25 mouse cellular contexts compared by ENCODE assay signal in genomic region chr5:35644082-35644481, GRCm38 (mm10). TPM values are rescaled to one million over a fixed set of nuclear protein-coding genes. Genes with fewer than 3 reads are reported as not detected.
DNase-seq lines count a peak whose midpoint lies in the region; ATAC-seq and TF ChIP-seq lines count a peak whose summit lies in the region.
"Had no signal": no experiment of that assay in that cellular context is flagged by ENCODE, and none has a peak within 500 bp of the region (broad histone marks: within the 10 kb centered on the region; RNA-seq: fewer than 3 reads in every experiment).

No protein-coding gene starts in this region.

- H3K36me3 ChIP-seq in heart, adult 2 months (ENCODE audit: control insufficient read depth, insufficient read depth, low read length) = no peaks in the 10 kb centered on the region
- no peaks in the 10 kb centered on the region for H3K36me3 ChIP-seq in heart, embryonic 12.5 days
- no peaks in the 10 kb centered on the region for H3K36me3 ChIP-seq in lung, postnatal 0 days (ENCODE audit: insufficient read depth, low read length)
- no peaks in the 10 kb centered on the region for H3K36me3 ChIP-seq in stomach, postnatal 0 days (ENCODE audit: control insufficient read depth, insufficient read depth, low read length)
- H3K36me3 ChIP-seq: embryonic facial prominence, embryonic 13.5 days; embryonic facial prominence, embryonic 15.5 days; forebrain, embryonic 10.5 days; forebrain, embryonic 12.5 days; forebrain, embryonic 15.5 days had no signal

- no peak for DNase-seq in gastrocnemius, adult 2 months
- no peak for DNase-seq in gastrocnemius, adult 18-20 months (ENCODE audit: low spot score)
- DNase-seq in heart, adult 2 months = no peak
- peak; percentile 33 for DNase-seq in lung, postnatal 0 days (ENCODE audit: low spot score)
- no peak for DNase-seq in lung, postnatal 4 days
- peak; percentile 37 for DNase-seq in stomach, postnatal 0 days (ENCODE audit: low spot score)
- no peak for DNase-seq in retina, embryonic 14.5 days (ENCODE audit: low spot score)
- DNase-seq: adrenal gland, adult 2 months; adrenal gland, postnatal 10 days; adrenal gland, postnatal 25 days; cerebellum, adult 11 months; cerebellum, adult 18-20 months; cerebellum, adult 8-10 months; cerebellum, postnatal 36 days; embryo, embryonic 11 days; forebrain, postnatal 0 days had no signal

- peaks cover 9% of the 10 kb centered on the region for H3K4me1 ChIP-seq in heart, adult 2 months (ENCODE audit: control insufficient read depth, insufficient read depth, low read length)
- peaks cover 35% of the 10 kb centered on the region for H3K4me1 ChIP-seq in heart, embryonic 12.5 days (replicated peaks)
- H3K4me1 ChIP-seq in lung, postnatal 0 days (ENCODE audit: insufficient read depth, low read depth, low read length) = peaks cover 13% of the 10 kb centered on the region; the same call in 1 of the 2 replicates
- peaks cover 5% of the 10 kb centered on the region; the same call in 1 of the 2 replicates for H3K4me1 ChIP-seq in stomach, postnatal 0 days (replicated peaks; ENCODE audit: control insufficient read depth, insufficient read depth)
- H3K4me1 ChIP-seq: embryonic facial prominence, embryonic 13.5 days; forebrain, embryonic 12.5 days; forebrain, embryonic 15.5 days had no signal

- peak; percentile 40; the same call in 1 of the 2 replicates for TF ChIP-seq POLR2A in heart, adult 2 months (IDR thresholded peaks at IDR 0.05; ENCODE audit: insufficient read depth, low read depth, low read length)

- H3K79me2 ChIP-seq in heart, adult 2 months (replicated peaks; ENCODE audit: control insufficient read depth, insufficient read depth, low read length) = no peaks in the 10 kb centered on the region

- no peaks in the 10 kb centered on the region for H3K27me3 ChIP-seq in heart, adult 2 months (ENCODE audit: control insufficient read depth, insufficient read depth, low read length)
- H3K27me3 ChIP-seq in heart, embryonic 12.5 days (replicated peaks) = 0 out of 2 replicates have a peak, but pooled peaks cover 17% of the 10 kb centered on the region
- H3K27me3 ChIP-seq in lung, postnatal 0 days (replicated peaks; ENCODE audit: insufficient read depth, low read length) = no peaks in the 10 kb centered on the region
- no peaks in the 10 kb centered on the region for H3K27me3 ChIP-seq in stomach, postnatal 0 days (ENCODE audit: control insufficient read depth, insufficient read depth, low read length)
- H3K27me3 ChIP-seq: embryonic facial prominence, embryonic 13.5 days; embryonic facial prominence, embryonic 15.5 days; forebrain, embryonic 15.5 days had no signal

- 54% methylated on average over 4 of the region's 4 CpGs for WGBS in heart, adult 2 months
- 54% methylated on average over 4 of the region's 4 CpGs for WGBS in heart, embryonic 12.5 days
- 50% methylated on average over 4 of the region's 4 CpGs for WGBS in lung, postnatal 0 days
- WGBS in stomach, postnatal 0 days = 28% methylated on average over 4 of the region's 4 CpGs

- no peak overlapping the region for H3K4me3 ChIP-seq in gastrocnemius, adult 2 months
- no peak overlapping the region for H3K4me3 ChIP-seq in heart, adult 2 months
- no peak overlapping the region for H3K4me3 ChIP-seq in heart, embryonic 12.5 days
- H3K4me3 ChIP-seq in lung, postnatal 0 days (ENCODE audit: low read depth, low read length) = no peak overlapping the region
- no peak overlapping the region for H3K4me3 ChIP-seq in stomach, postnatal 0 days (ENCODE audit: low read depth, low read length)
- H3K4me3 ChIP-seq: embryonic facial prominence, embryonic 13.5 days; embryonic facial prominence, embryonic 15.5 days; erythroblast, embryonic 14.5 days; forebrain, embryonic 10.5 days; forebrain, embryonic 12.5 days; forebrain, embryonic 15.5 days had no signal

- no peak for TF ChIP-seq CTCF in gastrocnemius, adult 2 months (IDR thresholded peaks at IDR 0.05)
- no peak for TF ChIP-seq CTCF in heart, adult 2 months (IDR thresholded peaks at IDR 0.05)
- no peak for TF ChIP-seq CTCF in lung, postnatal 0 days (IDR thresholded peaks at IDR 0.05)
- TF ChIP-seq CTCF in stomach, postnatal 0 days (IDR thresholded peaks at IDR 0.05; ENCODE audit: low read depth) = no peak

- peak overlapping the region; percentile 43 for H3K27ac ChIP-seq in gastrocnemius, adult 2 months
- H3K27ac ChIP-seq in heart, adult 2 months = no peak overlapping the region
- no peak overlapping the region for H3K27ac ChIP-seq in heart, embryonic 12.5 days (ENCODE audit: poor library complexity, severe bottlenecking)
- H3K27ac ChIP-seq in lung, postnatal 0 days (ENCODE audit: low read length) = no peak overlapping the region
- 0 out of 2 replicates have a peak overlapping the region, but pooled peaks have one; percentile 24 for H3K27ac ChIP-seq in stomach, postnatal 0 days (replicated peaks)
- H3K27ac ChIP-seq: embryonic facial prominence, embryonic 13.5 days; embryonic facial prominence, embryonic 15.5 days; forebrain, embryonic 10.5 days; forebrain, embryonic 12.5 days; forebrain, embryonic 15.5 days had no signal

- no peak overlapping the region for H3K4me2 ChIP-seq in heart, embryonic 12.5 days
- no peak overlapping the region for H3K4me2 ChIP-seq in lung, postnatal 0 days (replicated peaks; ENCODE audit: low read depth, low read length)
- H3K4me2 ChIP-seq in stomach, postnatal 0 days (replicated peaks; ENCODE audit: low read depth) = no peak overlapping the region
- H3K4me2 ChIP-seq: embryonic facial prominence, embryonic 13.5 days; embryonic facial prominence, embryonic 15.5 days; forebrain, embryonic 12.5 days; forebrain, embryonic 15.5 days had no signal

- no peak for ATAC-seq in heart, embryonic 12.5 days (ENCODE audit: insufficient number of reproducible peaks, low FRiP score)
- ATAC-seq in lung, postnatal 0 days = no peak
- ATAC-seq in stomach, postnatal 0 days (ENCODE audit: low FRiP score, low TSS enrichment) = no peak
- ATAC-seq: forebrain, embryonic 15.5 days; forebrain, postnatal 0 days had no signal

- TF ChIP-seq EP300 in heart, adult 2 months (IDR thresholded peaks at IDR 0.05; ENCODE audit: insufficient read depth, low read depth, low read length) = no peak
- no peak for TF ChIP-seq EP300 in lung, postnatal 0 days (IDR thresholded peaks at IDR 0.05)
- no peak for TF ChIP-seq EP300 in stomach, postnatal 0 days (optimal IDR thresholded peaks at IDR 0.05)

- no peaks in the 10 kb centered on the region for H3K9me3 ChIP-seq in heart, embryonic 12.5 days (replicated peaks)
- no peaks in the 10 kb centered on the region for H3K9me3 ChIP-seq in lung, postnatal 0 days (ENCODE audit: low read length)
- no peaks in the 10 kb centered on the region for H3K9me3 ChIP-seq in stomach, postnatal 0 days (ENCODE audit: control insufficient read depth, low read length)
- H3K9me3 ChIP-seq: embryonic facial prominence, embryonic 13.5 days; embryonic facial prominence, embryonic 15.5 days; forebrain, embryonic 10.5 days; forebrain, embryonic 12.5 days; forebrain, embryonic 15.5 days had no signal

- intact Hi-C loops in gastrocnemius, adult 2 months (cut with DNase I) = no loop called here
- intact Hi-C loops in heart, adult 2 months (cut with DNase I) = no loop called here

- no peak overlapping the region for H3K9ac ChIP-seq in heart, adult 2 months (ENCODE audit: low read depth, low read length)
- H3K9ac ChIP-seq in heart, embryonic 12.5 days = no peak overlapping the region
- no peak overlapping the region for H3K9ac ChIP-seq in lung, postnatal 0 days (replicated peaks; ENCODE audit: low read depth)
- no peak overlapping the region for H3K9ac ChIP-seq in stomach, postnatal 0 days (ENCODE audit: low read length)
- H3K9ac ChIP-seq: embryonic facial prominence, embryonic 13.5 days; embryonic facial prominence, embryonic 15.5 days; forebrain, embryonic 12.5 days; forebrain, embryonic 15.5 days; forebrain, postnatal 0 days had no signal

RNA-seq across cellular contexts. Expression of gene Htra3, which starts 35.5 kb away (rescaled TPM):
- 10 to 100 TPM; 40.1 to 52.2 TPM for total RNA-seq in gastrocnemius, adult 2 months (2021)
- 10 to 100 TPM; 28.4 to 34.8 TPM for total RNA-seq in gastrocnemius, adult 18-20 months (2021)
- total RNA-seq in heart, adult 2 months (2021) = 100 to 1,000 TPM; 101 to 102 TPM
- polyA plus RNA-seq in heart, adult 2 months (2012; rRNA removed) = 130 and 147 TPM in 2 replicates
- 4.3 and 4.8 TPM in 2 replicates for polyA plus RNA-seq in heart, embryonic 12.5 days (2016; fragmentation: Nextera tagmentation; extraction: Ambion mirVana)
- polyA plus RNA-seq in lung, postnatal 0 days (2015; fragmentation: Nextera tagmentation; extraction: Ambion mirVana) = 35.7 and 40.5 TPM in 2 replicates
- polyA plus RNA-seq in stomach, postnatal 0 days (2015; fragmentation: Nextera tagmentation; extraction: Ambion mirVana) = 39.4 and 47.5 TPM in 2 replicates
- total RNA-seq: common myeloid progenitor, adult 5-6 weeks; MEL had no signal
- polyA plus RNA-seq: erythroblast, embryonic 14.5 days had no signal

Comparison
In these comparisons a context has a peak if more than half of its experiments do, and no peak if none do; other contexts are left out.
1. DNase-seq: peak in lung, postnatal 0 days (single experiment) and stomach, postnatal 0 days (single experiment); none in gastrocnemius, adult 2 months (single experiment), gastrocnemius, adult 18-20 months (single experiment), heart, adult 2 months (0 of 2), lung, postnatal 4 days (0 of 2) and retina, embryonic 14.5 days (single experiment).
2. H3K27ac ChIP-seq: peak in gastrocnemius, adult 2 months (single experiment) and stomach, postnatal 0 days (single experiment); none in heart, adult 2 months (single experiment), heart, embryonic 12.5 days (single experiment) and lung, postnatal 0 days (single experiment).